Mouse (Mus musculus): Measurements from ENCODE around the gene Hdc.

GRCm38 (mm10) chr2:126644768-126645167 is 25.7 kb upstream of the Hdc start:
- TF ChIP-seq CTCF (IDR thresholded peaks at IDR 0.05; ENCODE audit: insufficient read depth, low read depth, low read length): no peak
- TF ChIP-seq POLR2A (IDR thresholded peaks at IDR 0.05; ENCODE audit: insufficient read depth, low read depth, low read length): no peak
